Mouse (Mus musculus) thymus, adult 2 months (tissue): ENCODE measurements around the gene Doc2g. TPM values are rescaled to one million over a fixed set of nuclear protein-coding genes. Genes with fewer than 3 reads are reported as not detected.
"Not testable (repeated sequence)": the region's sequence is repeated elsewhere in the genome, so short reads cannot be mapped to it uniquely, and the experiment has no call there.

Experiments used
- DNase-seq: peaks from one replicate; pipeline ENCODE4 v3.0.0; 2021
- H3K27ac ChIP-seq: fragments of 200-500 bp; 2 replicates; pipeline ENCODE4 v1.5.1; 2012; ENCODE audit warnings: low read length, control low read depth; ENCODE audit not compliant: control insufficient read depth, insufficient read depth
- H3K27me3 ChIP-seq: fragments of 200-500 bp; 2 replicates; pipeline ENCODE4 v1.6.1; 2012; ENCODE audit warnings: mild to moderate bottlenecking, low read length, moderate library complexity, mixed read lengths; ENCODE audit not compliant: control insufficient read depth, insufficient read depth
- H3K36me3 ChIP-seq: fragments of 200-500 bp; 2 replicates; pipeline ENCODE4 v1.6.1; 2012; ENCODE audit warnings: mild to moderate bottlenecking, low read length, moderate library complexity; ENCODE audit not compliant: control insufficient read depth, insufficient read depth
- H3K4me1 ChIP-seq: fragments of 200-500 bp; replicated peaks from 2 replicates; pipeline ENCODE4 v1.6.1; 2012; ENCODE audit warnings: low read length; ENCODE audit not compliant: control insufficient read depth, insufficient read depth
- H3K4me3 ChIP-seq: fragments of 200-500 bp; 2 replicates; pipeline ENCODE4 v1.5.1; 2012; ENCODE audit warnings: mild to moderate bottlenecking, low read length, control low read depth, moderate library complexity; ENCODE audit not compliant: control insufficient read depth, insufficient read depth
- CTCF ChIP-seq: fragments of 200-500 bp; IDR thresholded peaks from 2 replicates; pipeline ENCODE4 v1.5.1; 2012; ENCODE audit warnings: mild to moderate bottlenecking, control low read depth, low read length, moderate library complexity, borderline replicate concordance; ENCODE audit not compliant: control insufficient read depth, poor library complexity, insufficient read depth; ENCODE audit errors: extremely low read depth
- POLR2A ChIP-seq: fragments of 200-500 bp; IDR thresholded peaks from 2 replicates; pipeline ENCODE4 v1.6.1; 2012; ENCODE audit warnings: mild to moderate bottlenecking, low read length, control low read depth, moderate library complexity; ENCODE audit not compliant: control insufficient read depth, poor library complexity, insufficient read depth; ENCODE audit errors: extremely low read depth
- WGBS: fragments of 180-500 bp; shearing (Covaris S2); methylation state at CpG from one replicate; pipeline ENCODE4 v1.1.7; 2018; 5-methylcytosine and 5-hydroxymethylcytosine counted together
- polyA plus RNA-seq: library from polyadenylated mRNA; depleted of rRNA; stranded (reverse); fragments of >200 nt; gene quantifications from 2 replicates; pipeline ENCODE4 v1.2.3, GENCODE M21; 2012

Gene Doc2g
- polyA plus RNA-seq, 1 experiment: 51.8 TPM

- H3K36me3 ChIP-seq: no peaks in the 10 kb centered on the region
- no peak overlapping the region for H3K4me3 ChIP-seq
- H3K27me3 ChIP-seq: no peaks in the 10 kb centered on the region
- WGBS: 89% methylated on average over 7 of the region's 7 CpGs
- TF ChIP-seq CTCF (no peak), POLR2A (no peak)
- H3K4me1 ChIP-seq: peaks cover 11% of the 10 kb centered on the region; the same call in 1 of the 2 replicates
- H3K27ac ChIP-seq: no peak overlapping the region
- no peak for DNase-seq
Measured at GRCm38 (mm10) chr19:4032668-4033067, 29.6 kb downstream of the Doc2g start.

- TF ChIP-seq POLR2A (no peak), CTCF (no peak)
- no peak for DNase-seq
- WGBS: 90% methylated on average over 3 of the region's 3 CpGs
- Histone ChIP-seq H3K4me3 (no peak overlapping the region), H3K27ac (no peak overlapping the region), H3K4me1 (peaks cover 12% of the 10 kb centered on the region), H3K27me3 (no peaks in the 10 kb centered on the region), H3K36me3 (no peaks in the 10 kb centered on the region)
Measured at GRCm38 (mm10) chr19:4033298-4033697, 30.2 kb downstream of the Doc2g start.

- Histone ChIP-seq H3K27ac (no peak overlapping the region), H3K4me3 (no peak overlapping the region), H3K27me3 (no peaks in the 10 kb centered on the region), H3K4me1 (peaks cover 13% of the 10 kb centered on the region), H3K36me3 (no peaks in the 10 kb centered on the region)
- 83% methylated on average over 5 of the region's 5 CpGs for WGBS
- TF ChIP-seq CTCF: no peak
- TF ChIP-seq POLR2A: no peak
- no peak for DNase-seq
Measured at GRCm38 (mm10) chr19:4033742-4034141, 30.6 kb downstream of the Doc2g start.

- Histone ChIP-seq H3K4me1 (peaks cover 16% of the 10 kb centered on the region), H3K27me3 (no peaks in the 10 kb centered on the region), H3K4me3 (no peak overlapping the region), H3K36me3 (no peaks in the 10 kb centered on the region), H3K27ac (no peak overlapping the region)
- DNase-seq: no peak
- WGBS: 75% methylated on average over 12 of the region's 12 CpGs
- no peak for TF ChIP-seq CTCF
- TF ChIP-seq POLR2A: no peak
Measured at GRCm38 (mm10) chr19:4036327-4037045, 33.4 kb downstream of the Doc2g start.

- H3K4me3 ChIP-seq: peak overlapping the region; percentile 61
- H3K27me3 ChIP-seq, H3K36me3 ChIP-seq, DNase-seq, H3K27ac ChIP-seq: not testable (repeated sequence)
- peaks cover 16% of the 10 kb centered on the region for H3K4me1 ChIP-seq
- WGBS: 27% methylated on average over 7 of the region's 8 CpGs
Measured at GRCm38 (mm10) chr19:4037154-4037787, 34.2 kb downstream of the Doc2g start.

- H3K36me3 ChIP-seq: no peaks in the 10 kb centered on the region
- peak; percentile 88 for DNase-seq
- under 1% methylated on average over 26 of the region's 26 CpGs for WGBS
- no peak within 1 kb of the TSS for H3K27ac ChIP-seq
- peak within 1 kb of the TSS; percentile 61 for H3K4me3 ChIP-seq
- no peaks in the 10 kb centered on the region for H3K27me3 ChIP-seq
- H3K4me1 ChIP-seq: peaks cover 16% of the 10 kb centered on the region
- TF ChIP-seq POLR2A (peak; percentile 77), CTCF (peak; percentile 27; the same call in 1 of the 2 replicates)
Measured at GRCm38 (mm10) chr19:4037788-4038232, 34.7 kb downstream of the Doc2g start, which contains the start of gene Gstp1. TSS of gene Gstp1 (minus strand) at chr19:4037985.

- WGBS: 82% methylated on average over 5 of the region's 5 CpGs
- H3K27ac ChIP-seq, H3K27me3 ChIP-seq, H3K4me3 ChIP-seq, DNase-seq, H3K36me3 ChIP-seq: not testable (repeated sequence)
- peaks cover 18% of the 10 kb centered on the region for H3K4me1 ChIP-seq
Measured at GRCm38 (mm10) chr19:4040941-4041340, 37.8 kb downstream of the Doc2g start.

GRCm38 (mm10) chr19:4041500-4041899 is 38.4 kb downstream of the Doc2g start:
- DNase-seq, H3K27ac ChIP-seq, H3K36me3 ChIP-seq, H3K27me3 ChIP-seq, H3K4me3 ChIP-seq: not testable (repeated sequence)
- 99% methylated on average over 4 of the region's 4 CpGs for WGBS
- H3K4me1 ChIP-seq: peaks cover 15% of the 10 kb centered on the region
